Mouse (Mus musculus) midbrain, embryonic 14.5 days (tissue): ENCODE data around the gene Mybbp1a. TPM values are rescaled to one million over a fixed set of nuclear protein-coding genes. Genes with fewer than 3 reads are reported as not detected.
A peak's percentile ranks its signal among the peaks of the same experiment; 100 is the strongest.

Source experiments
- ATAC-seq: fragments of 200-750 bp; cut with Nextera tagmentation; 2 replicates; pipeline ENCODE4 v1.8.0; 2017; ENCODE audit warnings: moderate number of reproducible peaks, moderate library complexity; ENCODE audit not compliant: low FRiP score, low TSS enrichment
- DNase-seq: peaks from one replicate; pipeline ENCODE4 v3.0.0-alpha.2; 2015
- H3K27ac ChIP-seq: fragments of 300-500 bp; sonication (generic); replicated peaks from 2 replicates; pipeline ENCODE4 v1.5.1; 2014; ENCODE audit warnings: mild to moderate bottlenecking, low read depth, low read length, moderate library complexity
- H3K27me3 ChIP-seq: fragments of 300-500 bp; sonication (generic); 2 replicates; pipeline ENCODE4 v1.6.1; 2014; ENCODE audit warnings: low read length, control low read depth, mixed read lengths; ENCODE audit not compliant: control insufficient read depth, insufficient read depth
- H3K36me3 ChIP-seq: fragments of 300-500 bp; sonication (generic); 2 replicates; pipeline ENCODE4 v1.6.1; 2014; ENCODE audit warnings: low read length, control low read depth; ENCODE audit not compliant: control insufficient read depth, insufficient read depth
- H3K4me1 ChIP-seq: fragments of 300-500 bp; sonication (generic); 2 replicates; pipeline ENCODE4 v1.6.1; 2014; ENCODE audit warnings: mild to moderate bottlenecking, antibody characterized with exemption, low read length, control low read depth; ENCODE audit not compliant: control insufficient read depth, insufficient read depth
- H3K4me2 ChIP-seq: fragments of 300-500 bp; sonication (generic); 2 replicates; pipeline ENCODE4 v1.6.1; 2014; ENCODE audit warnings: mild to moderate bottlenecking, low read length, moderate library complexity
- H3K4me3 ChIP-seq: fragments of 300-500 bp; sonication (generic); replicated peaks from 2 replicates; pipeline ENCODE4 v1.5.1; 2014; ENCODE audit warnings: low read depth, low read length
- H3K9ac ChIP-seq: fragments of 300-500 bp; sonication (generic); replicated peaks from 2 replicates; pipeline ENCODE4 v1.6.1; 2014; ENCODE audit warnings: mild to moderate bottlenecking, low read length, moderate library complexity
- H3K9me3 ChIP-seq: fragments of 300-500 bp; sonication (generic); 2 replicates; pipeline ENCODE4 v1.6.1; 2016; ENCODE audit warnings: low read length, control low read depth, mixed read lengths; ENCODE audit not compliant: control insufficient read depth
- WGBS: fragments of 180-500 bp; shearing (Covaris S2); extraction: QIAGEN DNeasy Blood & Tissue Kit; methylation state at CpG from one replicate; pipeline ENCODE4 v1.1.7; 2014; 5-methylcytosine and 5-hydroxymethylcytosine counted together
- polyA plus RNA-seq: library from polyadenylated mRNA; unstranded; fragments of >200 nt; fragmentation: Nextera tagmentation; extraction: Ambion mirVana; gene quantifications from 2 replicates; pipeline ENCODE4 v1.2.1, GENCODE M21; 2014

Mybbp1a gene
- polyA plus RNA-seq, 1 experiment from 2014 or later, result 66.0 TPM

DNA sequence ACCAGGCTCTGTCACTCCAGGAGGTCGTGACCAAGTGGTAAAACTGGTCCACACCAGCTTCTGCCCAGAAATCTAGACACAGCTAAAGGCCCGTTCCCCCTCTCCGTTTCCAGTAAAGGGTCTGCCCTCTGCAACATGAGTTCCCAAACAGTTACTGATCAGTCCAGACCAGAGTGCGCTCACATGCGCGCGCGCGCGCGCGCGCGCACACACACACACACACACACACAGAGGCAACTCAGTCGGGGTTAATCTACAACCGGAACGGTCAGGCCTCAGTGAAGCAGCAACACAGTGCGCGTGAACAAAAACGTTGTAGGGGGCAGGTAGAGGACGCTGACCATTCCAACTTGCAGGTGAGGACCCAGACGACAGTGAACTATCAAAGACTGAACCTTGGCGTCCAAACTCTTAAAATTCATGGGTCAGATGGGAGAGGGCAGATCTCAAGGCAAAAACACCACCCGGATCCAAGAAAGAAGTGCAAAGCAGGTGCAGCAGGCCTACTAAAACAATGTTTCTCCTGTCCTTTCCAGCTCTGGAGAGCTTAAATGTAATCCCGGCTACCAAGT lies 30.5 kb upstream of the Mybbp1a start:
- Histone ChIP-seq H3K9me3 (no peaks in the 10 kb centered on the region), H3K4me3 (peak overlapping the region; percentile 55), H3K36me3 (no peaks in the 10 kb centered on the region), H3K4me2 (peak overlapping the region; percentile 95), H3K27ac (no peak overlapping the region), H3K4me1 (peaks cover 13% of the 10 kb centered on the region), H3K9ac (peak overlapping the region; percentile 63; the same call in 1 of the 2 replicates), H3K27me3 (peaks cover 12% of the 10 kb centered on the region; the same call in 1 of the 2 replicates)
- DNase-seq, result peak; percentile 23
- no peak; the same call in 1 of the 2 replicates for ATAC-seq
- WGBS, result under 1% methylated on average over 25 of the region's 25 CpGs

DNA sequence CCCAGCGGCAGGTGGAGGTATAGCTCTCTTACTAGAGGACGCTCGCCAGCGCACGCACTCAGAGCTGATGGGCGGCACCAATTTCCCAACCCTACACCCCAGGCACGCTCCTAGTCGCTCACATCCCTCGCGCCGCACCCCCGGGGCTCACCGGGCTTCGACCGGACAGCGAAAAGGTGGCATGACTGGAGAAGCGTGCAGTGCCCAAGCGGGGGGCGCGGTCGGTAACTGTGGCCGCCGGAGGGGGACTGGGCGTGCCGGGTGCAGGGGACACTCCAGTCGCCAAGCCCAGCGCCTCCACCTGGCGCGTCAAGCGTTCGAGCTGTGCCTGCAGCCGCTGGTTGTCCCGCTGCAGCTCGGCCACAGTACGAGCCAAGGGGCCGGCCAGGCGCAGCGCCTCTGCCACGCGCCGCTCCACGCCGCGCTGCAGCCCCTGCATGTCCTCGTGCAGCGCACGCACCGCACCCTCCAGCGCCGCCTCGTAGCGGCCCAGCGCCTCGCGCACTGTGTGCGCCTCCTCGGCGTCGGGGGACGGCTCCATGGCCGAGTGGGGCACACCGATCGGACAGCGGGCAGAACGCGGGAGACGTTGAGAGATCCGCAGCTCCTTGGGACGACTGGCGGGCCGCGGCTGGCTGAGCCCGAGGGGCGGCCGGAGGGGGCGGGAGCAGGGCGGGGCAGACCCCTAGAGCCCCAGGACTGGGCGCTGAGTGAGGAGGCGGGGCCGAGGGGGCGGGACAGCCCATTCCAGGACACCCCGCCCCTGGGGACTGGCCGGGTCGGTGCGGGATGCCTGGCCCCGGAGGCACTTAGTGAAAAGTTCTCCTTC lies 29.8 kb upstream of the Mybbp1a start, which contains the start of gene Smtnl2:
Gene Smtnl2, minus strand, starts transcription at position 621 of the 829 bp plus-strand sequence.
- ATAC-seq (peak; percentile 70), DNase-seq (peak; percentile 82)
- Histone ChIP-seq H3K4me1 (peaks cover 13% of the 10 kb centered on the region), H3K27ac (no peak within 1 kb of the TSS), H3K9me3 (no peaks in the 10 kb centered on the region), H3K27me3 (peaks cover 12% of the 10 kb centered on the region; the same call in 1 of the 2 replicates), H3K36me3 (no peaks in the 10 kb centered on the region), H3K4me3 (peak within 1 kb of the TSS; percentile 55), H3K9ac (peak within 1 kb of the TSS; percentile 63), H3K4me2 (peak within 1 kb of the TSS; percentile 95)
- under 1% methylated on average over 82 of the region's 86 CpGs for WGBS

DNA sequence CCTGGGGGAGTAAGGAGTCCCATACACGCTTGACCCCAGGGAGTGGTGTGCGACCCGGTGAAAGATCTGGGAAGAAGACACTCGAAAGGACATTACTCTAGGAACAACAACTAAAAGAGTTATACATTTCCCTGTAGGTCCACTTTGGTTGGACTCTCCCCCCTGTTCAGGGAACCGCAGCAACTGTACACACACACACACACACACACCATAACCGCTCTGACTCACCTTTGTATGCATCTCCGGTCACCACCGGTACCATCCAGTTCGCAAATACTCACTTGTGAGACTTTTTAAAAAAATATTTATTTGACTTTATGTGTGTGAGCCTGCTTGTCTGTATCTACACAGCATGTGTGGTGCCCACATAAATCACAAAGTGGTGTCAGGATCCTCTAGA lies 29.2 kb upstream of the Mybbp1a start:
- 30% methylated on average over 9 of the region's 9 CpGs for WGBS
- Histone ChIP-seq H3K27me3 (peaks cover 12% of the 10 kb centered on the region; the same call in 1 of the 2 replicates), H3K36me3 (no peaks in the 10 kb centered on the region), H3K4me3 (peak overlapping the region; percentile 55), H3K4me2 (peak overlapping the region; percentile 95), H3K27ac (no peak overlapping the region), H3K9ac (peak overlapping the region; percentile 63; the same call in 1 of the 2 replicates), H3K9me3 (no peaks in the 10 kb centered on the region), H3K4me1 (peaks cover 13% of the 10 kb centered on the region)
- ATAC-seq, result no peak
- no peak for DNase-seq

DNA sequence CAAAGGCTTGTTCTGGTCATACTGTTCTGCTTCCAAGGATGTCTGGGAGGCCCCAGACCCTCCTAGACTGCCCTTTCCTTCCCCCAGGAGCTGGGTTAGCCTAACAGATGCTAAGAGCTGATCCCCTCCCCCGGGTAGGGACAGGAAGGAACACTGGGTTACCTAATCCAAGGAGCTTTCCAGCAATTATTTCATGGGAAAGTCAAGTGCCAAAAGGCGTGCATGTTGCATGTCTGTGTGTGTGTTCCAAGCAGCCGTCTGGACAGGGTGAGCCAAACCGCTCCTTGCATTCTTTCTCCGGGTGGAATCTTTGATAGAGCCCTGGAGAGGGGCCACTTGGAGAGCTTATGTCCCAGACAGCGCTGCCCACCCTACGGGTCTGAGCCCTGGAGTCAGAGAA lies 28.1 kb upstream of the Mybbp1a start:
- H3K27ac ChIP-seq, result no peak overlapping the region
- no peaks in the 10 kb centered on the region for H3K36me3 ChIP-seq
- WGBS, result 79% methylated on average over 7 of the region's 7 CpGs
- H3K9ac ChIP-seq, result no peak overlapping the region
- H3K4me1 ChIP-seq, result peaks cover 13% of the 10 kb centered on the region
- DNase-seq (no peak), ATAC-seq (no peak)
- H3K27me3 ChIP-seq, result peaks cover 12% of the 10 kb centered on the region; the same call in 1 of the 2 replicates
- no peak overlapping the region for H3K4me3 ChIP-seq
- H3K9me3 ChIP-seq, result no peaks in the 10 kb centered on the region
- H3K4me2 ChIP-seq, result no peak overlapping the region

DNA sequence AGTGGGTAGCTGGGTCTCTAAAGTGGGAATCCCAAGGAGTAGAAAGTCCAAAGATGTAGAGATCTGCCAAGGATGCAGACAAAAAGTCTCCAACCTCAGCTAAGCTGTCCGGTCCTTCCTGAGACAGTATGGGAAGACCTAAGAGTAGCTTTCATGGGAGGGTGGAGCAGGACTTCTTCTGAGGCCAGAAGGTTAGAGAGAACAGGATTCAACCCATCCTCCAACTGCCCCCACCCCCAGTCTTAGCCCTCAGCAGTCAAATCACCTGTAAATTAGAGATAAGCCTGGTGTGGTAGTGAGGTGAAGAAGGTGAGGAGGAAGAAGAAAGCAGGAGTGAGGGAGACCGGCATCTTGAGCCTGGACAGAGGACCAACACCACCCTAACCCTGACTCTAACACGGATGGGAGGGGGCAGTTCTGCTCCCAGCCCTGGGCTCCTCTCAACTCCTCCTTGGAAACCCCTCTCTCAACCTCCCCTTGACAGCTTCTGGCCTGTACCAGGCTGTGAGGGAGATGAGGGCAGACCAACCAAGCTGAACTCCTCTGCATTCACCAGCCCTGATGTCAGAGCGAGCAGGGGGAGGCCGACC lies 27.5 kb upstream of the Mybbp1a start:
- Histone ChIP-seq H3K36me3 (no peaks in the 10 kb centered on the region), H3K4me1 (peaks cover 13% of the 10 kb centered on the region), H3K4me3 (no peak overlapping the region), H3K27ac (no peak overlapping the region), H3K27me3 (peaks cover 12% of the 10 kb centered on the region; the same call in 1 of the 2 replicates), H3K9ac (no peak overlapping the region), H3K9me3 (no peaks in the 10 kb centered on the region), H3K4me2 (no peak overlapping the region)
- ATAC-seq, result no peak
- 80% methylated on average over 5 of the region's 5 CpGs for WGBS
- DNase-seq, result no peak

DNA sequence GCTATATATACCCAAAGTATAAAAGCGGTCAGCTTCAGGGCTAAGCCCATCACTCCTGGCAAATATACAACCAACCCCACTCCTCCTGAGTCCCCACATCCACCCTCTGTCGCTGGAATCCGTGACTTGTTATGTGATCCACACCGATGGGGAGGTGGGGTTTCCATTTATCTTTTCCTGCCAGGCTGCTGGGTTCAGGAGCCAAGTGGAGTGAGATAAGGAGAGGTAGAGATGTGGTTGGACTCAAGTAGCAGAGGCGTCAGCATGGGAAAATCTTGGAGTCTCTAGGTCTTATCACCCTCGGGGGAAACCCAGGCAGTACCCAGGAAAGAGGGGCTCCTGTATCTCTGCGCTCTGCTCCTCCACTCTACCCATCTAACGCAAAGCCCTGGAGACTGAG lies 26.0 kb upstream of the Mybbp1a start:
- Histone ChIP-seq H3K9ac (no peak overlapping the region), H3K4me3 (no peak overlapping the region), H3K9me3 (no peaks in the 10 kb centered on the region), H3K27me3 (peaks cover 12% of the 10 kb centered on the region; the same call in 1 of the 2 replicates), H3K4me2 (no peak overlapping the region), H3K36me3 (no peaks in the 10 kb centered on the region), H3K27ac (no peak overlapping the region), H3K4me1 (peaks cover 13% of the 10 kb centered on the region)
- no peak for DNase-seq
- ATAC-seq, result no peak
- 87% methylated on average over 8 of the region's 8 CpGs for WGBS

DNA sequence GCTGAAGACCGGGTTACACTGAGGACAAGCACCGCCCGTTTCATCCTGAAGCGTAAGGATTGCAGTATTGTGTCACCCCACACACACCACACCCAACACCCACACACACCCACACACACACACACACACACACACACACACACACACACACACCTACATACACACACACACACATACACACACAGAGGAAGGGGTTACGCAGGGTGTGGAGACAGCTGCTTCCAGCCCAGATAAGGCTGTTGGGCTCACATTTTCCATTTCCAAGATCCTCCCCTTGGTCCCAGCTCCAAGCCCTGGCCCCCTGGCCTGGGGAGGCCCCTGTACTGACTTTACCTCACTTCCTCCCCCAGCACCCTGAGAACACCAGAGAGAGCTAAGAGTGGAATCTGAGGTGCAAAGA lies 24.5 kb upstream of the Mybbp1a start:
- no peaks in the 10 kb centered on the region for H3K9me3 ChIP-seq
- H3K27ac ChIP-seq, result no peak overlapping the region
- H3K36me3 ChIP-seq, result no peaks in the 10 kb centered on the region
- no peak overlapping the region for H3K4me2 ChIP-seq
- no peak for ATAC-seq
- WGBS, result 93% methylated on average over 5 of the region's 5 CpGs
- H3K9ac ChIP-seq, result no peak overlapping the region
- peaks cover 7% of the 10 kb centered on the region; the same call in 1 of the 2 replicates for H3K27me3 ChIP-seq
- DNase-seq, result no peak
- H3K4me1 ChIP-seq, result peaks cover 1% of the 10 kb centered on the region; the same call in 1 of the 2 replicates
- no peak overlapping the region for H3K4me3 ChIP-seq

DNA sequence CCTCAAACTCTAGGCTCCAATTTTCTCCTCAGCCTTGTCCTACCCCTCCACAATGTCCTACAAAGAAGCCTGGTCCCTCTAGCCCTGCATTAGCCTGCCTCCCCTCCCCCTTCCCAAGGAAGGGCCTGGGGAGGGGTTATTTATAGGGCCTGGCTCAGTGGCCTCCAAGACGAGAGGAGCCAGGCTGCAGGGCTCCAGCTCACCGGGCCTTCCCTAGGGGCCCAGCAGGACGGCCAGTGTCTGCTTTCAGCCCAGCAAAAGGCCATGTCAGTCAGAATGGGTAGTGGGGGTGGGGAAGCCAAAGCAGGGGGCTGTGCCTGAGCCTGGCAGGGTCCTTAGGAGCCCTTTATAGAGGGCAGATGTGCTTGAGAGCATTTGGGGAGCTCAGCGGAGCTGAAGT lies 23.8 kb upstream of the Mybbp1a start:
- DNase-seq, result no peak
- WGBS, result 1% methylated on average over 4 of the region's 4 CpGs
- H3K9me3 ChIP-seq, result no peaks in the 10 kb centered on the region
- no peak overlapping the region for H3K4me3 ChIP-seq
- no peak overlapping the region for H3K4me2 ChIP-seq
- H3K4me1 ChIP-seq, result no peaks in the 10 kb centered on the region
- H3K27me3 ChIP-seq, result peaks cover 3% of the 10 kb centered on the region; the same call in 1 of the 2 replicates
- no peak overlapping the region for H3K27ac ChIP-seq
- H3K9ac ChIP-seq, result no peak overlapping the region
- H3K36me3 ChIP-seq, result no peaks in the 10 kb centered on the region
- no peak for ATAC-seq
